Mouse (Mus musculus): ENCODE data around the gene Hnrnph1.
"Not testable (repeated sequence)": the region's sequence is repeated elsewhere in the genome, so short reads cannot be mapped to it uniquely, and the experiment has no call there.

The Hnrnph1 gene

DNA sequence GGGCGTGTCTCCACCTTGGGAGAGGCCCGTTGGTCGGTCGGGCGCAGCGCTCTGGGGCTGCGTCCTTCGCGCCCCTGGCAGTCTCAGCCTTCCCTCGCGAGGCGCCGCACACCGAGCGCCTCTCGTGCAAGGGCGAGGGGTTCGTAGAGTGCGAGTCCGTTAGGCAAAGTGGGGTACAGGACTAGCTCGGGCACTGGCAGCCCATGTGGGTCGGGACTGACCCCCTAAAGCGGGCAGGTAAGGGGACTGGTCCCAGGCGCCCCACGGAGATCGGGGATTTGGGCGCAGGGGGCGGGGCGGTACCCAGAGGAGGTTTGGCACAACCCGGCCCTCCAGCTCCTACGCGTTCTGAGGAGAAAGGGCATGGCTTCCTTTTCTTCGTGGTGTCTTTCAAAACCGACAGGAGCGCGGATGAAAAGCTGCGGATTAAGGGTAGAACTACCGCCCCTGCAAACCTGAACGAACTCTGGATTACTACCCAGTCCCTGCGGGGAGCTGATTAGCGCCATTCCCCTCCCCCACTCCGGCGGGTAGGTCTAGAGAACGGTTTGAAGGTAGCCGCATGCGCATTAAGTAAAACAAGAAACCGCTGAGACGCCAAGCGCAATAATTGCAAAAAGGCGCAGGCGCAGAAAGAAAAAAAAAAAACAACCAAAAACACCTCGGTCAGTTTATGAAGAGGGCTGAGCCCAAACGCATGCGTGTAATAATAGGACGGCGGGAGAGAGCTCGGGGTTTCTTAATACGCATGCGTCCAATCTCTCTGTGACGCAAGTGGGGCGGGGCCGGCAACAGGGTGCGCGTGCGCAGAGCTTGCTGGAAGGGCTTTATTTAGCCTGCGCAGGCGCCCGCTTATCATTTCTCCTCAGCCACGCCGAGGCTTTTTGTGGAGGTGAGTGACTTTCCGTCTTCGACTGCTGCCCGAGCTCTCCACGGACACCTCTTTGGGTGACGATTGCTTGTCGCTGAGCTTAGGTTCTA is at the start of gene Hnrnph1:
TSS of gene Hnrnph1 (plus strand) at position 80 of the 981 bp plus-strand sequence.
- peak; percentile 99 for DNase-seq (ENCODE audit: low spot score)

DNA sequence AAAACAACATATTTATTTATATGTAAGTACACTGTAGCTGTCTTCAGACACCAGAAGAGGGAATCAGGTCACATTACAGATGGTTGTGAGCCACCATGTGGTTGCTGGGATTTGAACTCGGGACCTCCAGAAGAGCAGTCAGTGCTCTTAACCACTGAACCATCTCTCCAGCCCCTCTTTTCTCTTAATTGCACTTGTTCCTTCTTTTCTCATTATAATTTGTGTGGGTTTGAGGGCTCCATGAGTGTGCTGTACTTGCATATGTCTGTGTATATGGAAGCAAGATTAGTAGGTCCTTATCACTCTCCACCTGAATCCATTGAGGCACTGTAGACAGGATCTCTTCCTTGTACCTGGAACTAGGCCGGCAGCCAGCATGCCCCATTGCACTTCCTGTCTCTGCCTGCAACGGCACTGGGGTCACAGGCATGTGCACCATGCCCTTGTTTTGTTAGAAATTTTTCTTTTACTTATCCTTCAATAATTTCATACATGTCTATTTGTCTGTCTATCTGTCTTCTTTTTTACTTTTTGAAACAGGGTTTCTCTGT is 48.6 kb upstream of the Hnrnph1 start:
- DNase-seq (ENCODE audit: low spot score): no peak

DNA sequence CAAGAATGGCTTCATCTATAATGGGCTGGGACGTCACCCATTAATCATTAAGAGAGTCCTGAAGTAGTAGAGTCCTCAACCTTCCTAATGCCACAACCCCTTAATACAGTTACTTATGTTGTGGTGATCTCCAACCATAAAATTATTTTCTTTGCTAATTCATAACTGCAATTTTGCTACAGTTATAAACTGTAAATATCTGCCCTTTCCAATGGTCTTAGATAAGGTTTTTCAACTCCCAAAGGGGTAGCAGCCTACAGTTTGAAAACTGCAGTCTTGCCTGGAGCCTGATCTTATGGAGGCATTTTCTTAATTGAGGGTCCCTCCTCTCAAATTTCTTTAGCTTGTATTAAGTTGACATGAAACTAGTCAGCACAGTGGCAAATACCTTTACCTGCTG is 47.4 kb upstream of the Hnrnph1 start:
- no peak for DNase-seq (ENCODE audit: low spot score)

DNA sequence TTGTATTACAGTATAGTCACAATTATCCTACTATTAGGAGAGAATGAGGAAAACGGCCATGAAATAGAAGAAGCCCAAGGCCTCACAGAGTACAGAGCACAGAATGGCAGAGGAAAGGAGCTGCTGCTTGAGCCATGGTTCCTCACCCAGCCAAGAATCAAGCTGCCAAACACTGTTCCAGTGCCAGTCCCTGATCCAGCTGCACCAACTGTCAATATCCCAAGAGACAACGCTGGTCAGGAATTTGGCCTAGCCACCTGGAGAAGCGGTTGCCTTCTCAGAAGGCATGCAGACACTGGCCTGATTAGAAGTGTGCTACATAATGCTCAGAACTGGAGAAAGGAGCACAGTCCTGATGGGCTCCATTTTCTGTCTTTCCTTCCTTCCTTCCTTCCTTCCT is 43.6 kb upstream of the Hnrnph1 start:
- DNase-seq (ENCODE audit: low spot score): no peak

DNA sequence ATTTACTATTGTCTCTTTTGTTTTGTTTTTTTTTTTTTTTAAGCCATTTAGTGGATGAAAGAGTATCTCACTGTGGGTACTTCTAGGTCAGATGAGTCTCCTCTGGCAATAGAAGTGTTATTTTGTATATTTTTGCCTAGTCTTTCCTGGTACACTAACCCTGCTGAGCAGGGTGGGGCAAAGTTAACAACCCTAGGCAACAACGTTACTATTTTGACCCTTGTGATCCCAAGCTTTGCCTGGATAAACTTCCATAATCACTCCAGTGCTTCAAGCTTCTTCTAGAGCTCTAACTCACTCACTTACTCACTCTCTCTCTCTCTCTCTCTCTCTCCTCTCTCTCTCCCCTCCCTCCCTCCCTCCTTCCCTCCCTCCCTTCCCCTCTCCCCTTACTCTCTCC is 40.7 kb upstream of the Hnrnph1 start:
- DNase-seq (ENCODE audit: low spot score): no peak

DNA sequence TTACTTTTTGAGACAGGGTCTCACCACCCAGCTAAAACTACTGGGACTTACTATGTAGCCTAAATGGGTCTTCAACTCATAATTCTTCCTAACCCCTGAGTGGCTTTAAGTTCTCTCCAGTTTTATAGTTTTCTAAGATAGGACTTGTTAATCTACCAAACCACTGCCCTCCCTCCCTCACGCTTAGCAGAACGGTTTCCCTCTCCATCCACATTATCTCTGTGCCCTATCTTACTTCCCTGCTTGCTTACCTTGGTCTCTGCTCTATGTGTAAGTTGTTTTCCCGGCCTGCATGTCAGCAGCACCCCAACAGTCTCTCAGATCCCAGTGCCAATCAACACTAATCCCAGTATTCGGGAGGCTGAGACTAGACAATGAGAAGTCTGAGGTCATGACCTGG is 39.9 kb upstream of the Hnrnph1 start:
- no peak for DNase-seq (ENCODE audit: low spot score)

DNA sequence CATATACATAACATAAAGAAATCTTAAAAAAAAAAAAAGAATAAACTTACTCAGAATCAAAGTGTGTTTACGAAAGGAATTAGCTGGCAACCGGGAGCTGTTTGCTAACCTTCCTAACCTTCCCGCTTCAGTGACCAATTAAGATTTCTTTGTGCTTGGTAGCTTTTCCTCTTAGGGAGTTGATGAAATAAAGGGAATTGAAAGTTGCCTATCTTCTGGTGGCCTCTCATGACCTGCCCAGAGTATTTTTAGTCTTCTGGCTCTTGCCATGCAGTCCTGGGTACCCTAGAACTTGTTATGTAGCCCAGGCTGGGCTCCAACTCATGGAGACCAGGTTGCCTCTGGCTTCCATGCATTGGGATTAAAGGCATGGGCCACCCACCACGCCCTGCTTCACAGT is 31.3 kb upstream of the Hnrnph1 start:
- DNase-seq (ENCODE audit: low spot score): no peak

DNA sequence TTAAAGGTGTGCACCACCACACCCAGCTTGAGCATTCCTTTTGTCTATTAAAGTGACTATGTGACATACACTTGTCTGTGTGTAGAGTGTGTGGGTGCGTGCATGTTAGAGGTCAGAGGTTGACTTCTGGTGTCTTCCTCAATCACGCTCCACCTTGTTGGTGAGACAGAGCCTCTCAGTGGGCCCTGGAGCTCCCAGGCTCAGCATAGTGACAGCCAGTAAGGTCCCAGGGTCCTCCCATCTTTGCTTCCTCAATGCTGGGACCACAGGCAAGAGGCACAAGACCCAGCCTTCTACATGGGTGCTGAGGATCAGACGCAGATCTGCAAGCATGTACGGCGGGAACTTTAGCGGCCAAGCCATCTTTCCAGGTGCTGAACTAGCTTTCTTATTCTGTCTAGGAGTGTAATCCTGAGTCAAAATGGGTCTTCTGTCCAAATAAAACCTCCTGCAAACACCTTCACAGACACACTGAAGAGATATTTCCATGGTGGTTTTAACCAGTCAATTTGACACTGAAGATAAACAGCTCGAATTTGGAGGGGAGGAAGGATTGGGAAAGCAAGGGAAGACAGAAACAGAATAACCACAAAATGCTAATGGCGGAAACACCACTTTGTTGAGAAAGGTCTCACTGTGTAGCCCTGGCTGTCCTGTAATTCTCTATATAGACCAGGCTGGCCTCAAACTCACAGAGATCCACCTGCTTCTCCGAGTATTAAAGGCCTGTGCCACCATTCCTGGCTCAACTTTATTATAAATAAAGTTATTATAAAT is 30.3 kb upstream of the Hnrnph1 start:
- no peak for DNase-seq (ENCODE audit: low spot score)

DNA sequence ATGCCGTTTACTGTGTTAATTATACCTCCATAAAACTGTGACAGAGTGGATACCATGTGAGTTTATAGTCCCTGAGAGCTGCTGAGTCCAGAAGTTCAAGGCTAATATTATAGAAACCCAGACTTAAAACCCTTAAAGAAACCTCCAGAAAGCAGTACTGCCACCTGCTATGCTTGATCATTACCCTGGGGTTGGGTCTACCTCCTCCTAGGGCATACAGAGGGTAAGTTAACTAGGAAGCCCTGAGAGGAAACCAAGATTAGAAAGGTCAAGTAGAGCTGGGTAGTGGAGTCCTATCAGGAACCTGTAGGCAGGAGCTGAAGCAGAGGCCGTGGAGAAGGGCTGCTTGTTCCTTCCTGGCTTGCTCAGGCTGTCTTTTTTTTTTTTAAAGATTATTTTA is 24.6 kb upstream of the Hnrnph1 start:
- DNase-seq (ENCODE audit: low spot score): no peak

DNA sequence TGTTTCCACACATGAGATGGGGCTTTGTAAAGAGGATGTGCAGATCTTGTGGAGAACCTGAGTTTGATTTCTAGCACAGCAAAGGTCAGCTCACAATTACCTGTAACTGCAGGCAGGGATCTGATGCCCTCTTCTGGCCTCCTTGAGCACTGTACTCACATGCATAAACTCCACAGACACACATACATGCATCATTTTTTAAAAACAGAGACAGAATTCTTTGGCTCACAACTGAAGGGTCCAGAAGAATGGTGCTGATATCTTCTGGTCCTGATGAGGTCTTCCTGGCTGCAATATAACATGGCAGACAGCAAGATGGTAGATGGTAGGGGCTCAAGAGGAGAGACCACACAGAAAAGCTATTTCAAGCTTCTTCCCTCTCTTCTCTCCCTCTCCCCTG is 22.6 kb upstream of the Hnrnph1 start, which contains the start of gene Cby3:
TSS of gene Cby3 (plus strand) at position 301 of the 400 bp plus-strand sequence.
- DNase-seq (ENCODE audit: low spot score): no peak

DNA sequence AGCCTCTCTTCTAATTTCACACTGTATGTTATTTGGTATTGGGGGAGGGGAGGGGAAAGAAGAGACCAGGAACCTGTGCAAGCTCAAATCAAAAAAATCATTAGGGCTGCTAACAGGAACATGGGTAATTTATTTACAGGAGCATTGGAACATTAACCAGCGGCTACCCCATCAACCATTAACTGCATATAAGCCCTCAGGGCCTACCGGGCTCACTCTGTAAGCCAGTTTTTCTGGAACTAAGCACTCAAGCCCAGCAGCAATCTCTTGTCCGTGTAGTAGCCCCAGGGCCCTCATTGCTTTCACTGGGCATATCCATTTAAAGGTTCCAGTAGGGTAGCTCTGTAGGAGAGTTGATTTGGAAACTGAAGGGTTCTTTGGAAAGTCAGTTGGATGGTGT is 21.9 kb upstream of the Hnrnph1 start:
- DNase-seq (ENCODE audit: low spot score): no peak

DNA sequence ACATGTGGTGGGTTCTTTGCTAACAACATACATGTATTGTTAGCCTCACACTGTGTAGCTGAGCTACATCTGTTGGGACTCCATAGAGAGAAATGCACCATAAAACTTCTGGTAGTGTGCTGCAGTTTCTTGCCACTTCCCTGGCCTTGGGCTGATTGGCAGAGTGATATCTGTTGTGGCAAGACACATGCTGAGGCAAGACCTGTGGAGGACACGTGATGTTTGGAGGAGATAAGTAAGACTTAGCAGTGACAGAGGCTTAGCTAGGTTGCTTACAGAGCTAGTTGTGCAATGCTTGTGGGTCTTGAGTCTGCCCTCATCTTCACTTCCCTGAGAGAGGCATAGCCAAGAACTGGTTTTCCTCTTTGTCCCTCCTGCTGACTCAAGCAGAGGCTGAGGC is 21.4 kb upstream of the Hnrnph1 start:
- DNase-seq (ENCODE audit: low spot score): no peak

DNA sequence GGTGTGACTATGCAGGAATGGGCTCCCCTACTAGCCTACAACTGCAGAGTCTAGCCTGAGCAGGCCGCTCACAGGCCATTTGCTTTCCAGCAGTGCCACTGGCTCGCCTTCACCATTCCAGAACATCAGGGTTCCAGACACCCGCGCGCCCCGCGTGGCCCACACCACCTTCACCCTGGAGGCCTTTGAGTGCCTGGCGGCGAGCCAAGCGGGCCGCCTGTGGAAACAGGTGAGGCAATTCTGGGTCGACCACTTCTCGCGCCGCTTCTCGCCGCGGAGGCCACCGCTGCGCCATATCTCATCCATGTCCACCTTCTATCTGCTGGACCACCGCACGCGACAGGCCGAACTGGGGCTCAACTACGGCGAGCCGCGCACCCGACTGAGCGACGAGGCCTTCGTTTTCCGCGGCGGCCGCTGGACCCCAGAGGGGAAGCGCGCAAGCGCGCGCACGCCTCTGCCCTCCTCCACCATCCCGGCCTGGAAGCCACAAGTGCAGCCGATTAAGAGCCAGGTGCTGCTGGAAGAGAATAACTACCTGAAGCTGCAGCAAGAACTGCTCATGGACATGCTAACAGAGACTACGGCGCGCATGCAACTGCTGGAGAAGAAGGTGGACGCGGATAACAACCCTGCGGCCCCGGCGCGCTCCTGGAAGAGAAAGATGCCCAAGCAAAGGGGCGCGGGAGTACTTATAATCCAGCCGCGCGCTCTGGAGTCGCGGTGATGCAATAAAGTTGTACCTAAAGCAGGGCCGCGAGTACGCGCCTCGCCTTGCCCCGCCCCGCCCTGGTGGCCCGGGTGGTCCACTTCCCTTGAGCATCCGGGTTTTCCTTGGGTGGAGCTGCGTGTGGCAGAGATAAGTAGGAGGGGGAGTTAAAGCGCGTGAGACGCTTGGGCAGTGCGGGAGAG is 17.6 kb upstream of the Hnrnph1 start:
- DNase-seq (ENCODE audit: low spot score): peak; percentile 82

DNA sequence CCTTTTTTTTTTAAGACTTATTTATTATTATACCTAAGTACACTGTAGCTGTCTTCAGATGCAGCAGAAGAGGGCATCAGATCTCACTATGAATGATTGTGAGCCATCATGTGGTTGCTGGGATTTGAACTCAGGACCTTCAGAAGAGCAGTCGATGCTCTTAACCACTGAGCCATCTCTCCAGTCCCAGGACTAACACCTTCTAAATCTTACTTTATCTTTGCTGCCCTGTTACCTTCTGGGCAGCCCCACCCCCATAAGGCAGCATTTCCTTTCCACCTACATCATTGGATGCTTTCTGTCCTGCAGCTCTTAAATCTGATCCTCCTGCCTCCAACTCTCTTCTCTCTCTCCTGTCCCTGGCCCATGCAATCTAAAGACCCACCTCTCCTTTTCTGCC is 15.5 kb upstream of the Hnrnph1 start:
- DNase-seq (ENCODE audit: low spot score): not testable (repeated sequence)

DNA sequence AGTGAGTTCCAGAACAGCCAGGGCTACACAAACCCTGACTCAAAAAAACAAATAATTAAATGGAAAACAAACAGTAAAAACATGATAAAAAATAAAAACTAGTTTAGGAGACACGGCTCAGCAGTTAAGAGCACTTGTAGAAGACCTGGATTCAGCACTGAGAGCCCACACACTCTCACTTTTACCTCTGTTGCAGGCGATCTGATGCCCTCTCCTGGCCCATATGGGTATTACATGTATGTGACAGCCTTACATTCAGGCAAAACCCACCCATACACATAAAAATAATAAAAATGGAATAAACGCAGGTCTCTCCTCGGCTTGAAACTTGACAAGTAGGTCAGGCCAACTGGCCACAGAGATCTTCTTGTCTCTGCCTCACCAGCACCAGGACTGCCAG is 12.2 kb upstream of the Hnrnph1 start:
- DNase-seq (ENCODE audit: low spot score): peak; percentile 91

DNA sequence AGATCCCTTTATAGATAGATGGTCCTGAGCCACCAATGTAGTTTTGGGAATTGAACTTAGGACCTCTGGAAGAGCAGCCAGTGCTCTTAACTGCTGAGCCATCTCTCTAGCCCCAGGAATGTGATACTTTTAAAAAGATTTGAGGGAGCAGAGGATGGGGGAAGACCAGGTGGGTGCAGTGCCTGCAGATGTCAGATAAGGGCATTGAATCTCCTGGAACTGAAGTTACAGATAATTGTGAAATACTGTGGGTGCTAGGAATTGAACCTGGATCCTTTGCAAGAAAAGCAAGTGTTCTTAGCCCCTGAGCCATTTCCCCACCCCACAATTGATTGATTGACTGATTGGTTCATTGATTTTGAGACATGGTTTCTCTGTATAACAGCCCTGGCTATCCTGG is 11.5 kb upstream of the Hnrnph1 start:
- DNase-seq (ENCODE audit: low spot score): no peak

DNA sequence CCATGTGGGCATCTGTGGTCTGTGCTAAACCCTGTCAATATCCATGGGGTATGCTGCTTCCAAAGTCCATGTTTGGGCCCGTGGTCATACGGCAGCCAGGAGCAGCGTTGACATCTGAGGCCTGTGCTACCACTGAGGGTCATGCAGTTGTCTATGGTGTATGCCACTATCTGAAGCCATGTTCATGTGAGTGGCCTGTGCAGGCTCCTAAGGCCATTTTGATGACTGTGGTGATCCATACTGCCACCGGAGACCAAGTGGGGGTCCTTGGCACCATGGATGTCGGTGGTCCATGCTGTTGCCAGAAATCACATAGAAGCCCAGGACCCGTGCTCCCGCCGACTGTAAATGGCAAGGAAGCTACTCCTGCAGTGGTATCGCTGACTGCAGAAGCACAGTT is 9.3 kb upstream of the Hnrnph1 start:
- DNase-seq (ENCODE audit: low spot score): no peak

DNA sequence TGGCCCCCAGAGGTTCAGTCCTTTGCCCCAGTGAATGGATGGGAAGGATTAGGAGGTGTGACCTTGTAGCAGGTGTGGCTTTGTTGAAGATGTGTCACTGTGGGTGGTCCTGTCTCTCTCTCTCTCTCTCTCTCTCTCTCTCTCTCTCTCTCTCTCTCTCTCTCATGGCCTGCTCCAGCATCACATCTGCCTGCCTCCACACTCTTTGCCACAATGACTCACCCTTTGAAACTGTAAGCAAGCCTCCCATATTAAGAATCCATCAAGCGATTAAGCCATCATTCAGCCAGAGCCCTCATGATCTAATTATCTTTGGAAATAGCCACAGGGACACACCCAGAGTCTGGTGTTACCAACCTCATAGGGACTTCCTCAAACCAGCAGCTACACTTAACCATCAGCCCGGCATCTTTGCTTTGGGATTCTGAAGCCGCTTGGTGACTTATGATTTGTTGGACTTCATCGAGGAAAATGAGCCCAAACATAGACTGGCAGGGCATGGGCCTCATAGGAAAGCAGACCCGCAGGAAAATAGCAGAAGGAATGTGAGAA is 7.4 kb upstream of the Hnrnph1 start:
- no peak for DNase-seq (ENCODE audit: low spot score)

DNA sequence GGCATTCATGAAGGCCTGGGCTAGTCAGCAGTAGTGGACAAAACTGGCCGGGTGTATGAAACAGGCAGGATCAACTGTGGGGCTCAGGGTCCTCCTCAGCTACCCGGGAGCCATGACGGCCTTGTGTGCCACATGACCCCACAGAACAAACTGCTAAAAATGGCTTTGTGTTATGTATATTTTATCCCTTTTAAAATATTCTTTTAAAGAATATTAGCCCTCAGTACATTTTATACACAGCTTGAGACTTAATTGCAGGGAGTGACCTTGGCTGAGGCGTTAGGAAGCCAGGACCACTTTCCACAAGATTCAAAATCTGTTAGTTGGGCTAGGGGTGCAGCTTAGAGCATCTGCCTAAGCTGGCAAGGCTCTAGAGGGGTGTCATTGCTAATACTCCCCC is 5.8 kb upstream of the Hnrnph1 start:
- peak; percentile 45 for DNase-seq (ENCODE audit: low spot score)

DNA sequence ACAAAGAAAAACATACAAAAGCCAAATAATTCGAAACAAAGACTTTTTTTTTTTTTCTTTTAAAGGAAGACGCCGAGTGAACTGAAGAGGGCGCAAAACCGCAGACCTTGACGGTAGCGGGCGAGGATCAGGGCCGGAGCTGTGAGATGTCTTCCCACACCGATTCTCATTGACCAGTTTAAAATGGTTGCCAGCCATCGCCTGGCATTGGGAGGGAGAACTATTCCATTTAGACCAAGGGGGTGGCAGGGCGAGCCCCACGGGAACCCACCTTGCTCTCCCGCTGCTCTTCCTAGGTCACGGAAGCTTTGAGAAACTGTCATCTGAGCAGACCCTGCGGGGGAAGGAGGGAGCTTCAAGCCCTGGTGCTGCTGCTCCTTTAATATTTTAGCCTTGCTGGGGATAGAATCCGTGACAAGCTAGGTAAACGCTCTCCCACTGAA is 5.4 kb upstream of the Hnrnph1 start:
- peak; percentile 86 for DNase-seq (ENCODE audit: low spot score)

DNA sequence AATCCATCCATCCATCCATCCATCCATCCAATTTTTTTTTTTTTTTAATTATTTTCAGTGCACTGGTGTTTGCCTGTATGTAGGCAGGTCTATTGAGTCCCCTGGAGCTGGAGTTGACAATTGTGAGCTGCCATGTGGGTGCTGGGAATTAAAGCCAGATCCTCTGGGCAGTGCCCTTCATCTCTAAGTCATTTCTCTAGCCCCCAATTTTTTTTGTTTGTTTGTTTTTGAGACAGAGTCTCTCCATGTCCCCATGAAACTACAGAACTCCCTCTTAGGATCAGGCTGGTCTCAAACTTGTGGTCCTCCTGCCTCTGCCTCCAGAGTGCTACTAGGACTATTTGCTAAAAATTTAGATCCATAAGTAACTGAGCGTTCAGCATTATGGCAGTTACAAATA is 4.9 kb upstream of the Hnrnph1 start:
- DNase-seq (ENCODE audit: low spot score): no peak
